In the genomic region with DNA sequence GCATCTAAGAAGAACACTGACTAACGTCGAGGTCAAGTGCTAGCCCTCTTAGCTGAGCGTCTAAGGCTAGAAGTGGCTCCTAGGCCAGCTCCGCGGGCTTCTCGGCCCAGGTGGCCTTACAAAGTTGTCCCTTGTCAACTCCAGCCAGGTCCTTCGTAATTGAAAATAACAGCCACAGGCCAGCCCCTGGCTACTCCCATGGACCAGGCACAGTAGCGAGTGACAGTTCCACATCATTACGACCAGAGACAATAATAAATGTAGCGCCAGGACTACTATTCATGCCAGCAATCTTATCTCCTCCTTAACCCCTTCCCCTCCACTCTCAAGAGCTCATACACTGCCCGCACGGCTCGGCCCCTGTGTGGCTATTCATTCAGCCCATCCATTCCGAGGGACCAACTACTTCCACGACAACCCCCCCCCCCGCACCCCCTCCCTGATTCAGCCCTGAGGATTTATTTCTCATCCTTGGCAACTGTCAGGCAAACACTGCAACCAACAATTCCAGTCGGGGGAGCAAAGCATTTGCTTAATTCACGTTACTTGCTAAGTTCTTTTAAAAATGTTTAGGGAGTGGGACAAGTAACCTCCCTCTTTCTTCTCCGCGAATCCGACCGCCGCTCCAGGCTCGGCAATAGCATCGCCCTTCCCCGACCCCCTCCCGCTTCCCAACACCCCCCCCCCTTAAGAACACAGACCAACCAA, we compare ENCODE assay signal across 8 mouse cellular contexts. TPM values are rescaled to one million over a fixed set of nuclear protein-coding genes. Genes with fewer than 3 reads are reported as not detected.
DNase-seq lines count a peak whose midpoint lies in the region; ATAC-seq lines count a peak whose summit lies in the region.

No protein-coding gene starts in this region.

- peak overlapping the region; percentile 30; the same call in 1 of the 2 replicates for H3K27ac ChIP-seq in heart, embryonic 12.5 days (ENCODE audit: poor library complexity, severe bottlenecking)
- H3K27ac ChIP-seq in kidney, embryonic 16.5 days (ENCODE audit: low read length) = peak overlapping the region; percentile 88
- H3K27ac ChIP-seq in stomach, embryonic 14.5 days (ENCODE audit: low read length) = peak overlapping the region; percentile 90

- peaks cover 3% of the 10 kb centered on the region; the same call in 1 of the 2 replicates for H3K9me3 ChIP-seq in heart, embryonic 12.5 days (replicated peaks)
- H3K9me3 ChIP-seq in kidney, embryonic 16.5 days (ENCODE audit: low read length) = peaks cover 7% of the 10 kb centered on the region; the same call in 1 of the 2 replicates
- H3K9me3 ChIP-seq in stomach, embryonic 14.5 days (ENCODE audit: control insufficient read depth, low read depth, low read length) = no peaks in the 10 kb centered on the region; the same call in 1 of the 2 replicates

- WGBS in heart, embryonic 12.5 days = under 1% methylated on average over 27 of the region's 27 CpGs
- under 1% methylated on average over 27 of the region's 27 CpGs for WGBS in kidney, embryonic 16.5 days
- WGBS in stomach, embryonic 14.5 days = under 1% methylated on average over 27 of the region's 27 CpGs

- H3K36me3 ChIP-seq in heart, embryonic 12.5 days = no peaks in the 10 kb centered on the region
- H3K36me3 ChIP-seq in kidney, embryonic 16.5 days (ENCODE audit: insufficient read depth, low read length) = no peaks in the 10 kb centered on the region
- no peaks in the 10 kb centered on the region for H3K36me3 ChIP-seq in stomach, embryonic 14.5 days (ENCODE audit: control insufficient read depth, insufficient read depth, low read length)

- H3K4me2 ChIP-seq in heart, embryonic 12.5 days = peak overlapping the region; percentile 94
- H3K4me2 ChIP-seq in kidney, embryonic 16.5 days (replicated peaks; ENCODE audit: low read depth, low read length) = peak overlapping the region; percentile 98
- peak overlapping the region; percentile 92 for H3K4me2 ChIP-seq in stomach, embryonic 14.5 days (replicated peaks; ENCODE audit: low read depth, low read length)

- peaks cover 17% of the 10 kb centered on the region for H3K4me1 ChIP-seq in heart, embryonic 12.5 days (replicated peaks)
- H3K4me1 ChIP-seq in kidney, embryonic 16.5 days (ENCODE audit: insufficient read depth, low read length) = peaks cover 25% of the 10 kb centered on the region
- H3K4me1 ChIP-seq in stomach, embryonic 14.5 days (ENCODE audit: control insufficient read depth, insufficient read depth, low read length) = 0 out of 2 replicates have a peak, but pooled peaks cover 4% of the 10 kb centered on the region

- H3K4me3 ChIP-seq in heart, embryonic 12.5 days = peak overlapping the region; percentile 88
- peak overlapping the region; percentile 74 for H3K4me3 ChIP-seq in kidney, embryonic 16.5 days (ENCODE audit: low read length)
- H3K4me3 ChIP-seq in stomach, embryonic 14.5 days (ENCODE audit: low read depth, low read length) = peak overlapping the region; percentile 61

- H3K9ac ChIP-seq in heart, embryonic 12.5 days = peak overlapping the region; percentile 80
- H3K9ac ChIP-seq in kidney, embryonic 16.5 days (replicated peaks; ENCODE audit: low read length) = peak overlapping the region; percentile 76
- peak overlapping the region; percentile 63 for H3K9ac ChIP-seq in stomach, embryonic 14.5 days (replicated peaks; ENCODE audit: low read depth, low read length)

- 0 out of 2 replicates have a peak, but pooled peaks cover 3% of the 10 kb centered on the region for H3K27me3 ChIP-seq in heart, embryonic 12.5 days (replicated peaks)
- H3K27me3 ChIP-seq in kidney, embryonic 16.5 days (ENCODE audit: insufficient read depth, low read length) = no peaks in the 10 kb centered on the region
- no peaks in the 10 kb centered on the region for H3K27me3 ChIP-seq in stomach, embryonic 14.5 days (ENCODE audit: control insufficient read depth, insufficient read depth, low read length)

- peak; percentile 12 for DNase-seq in right cerebral cortex, adult 18-20 months
- no peak for DNase-seq in right cerebral cortex, postnatal 36 days (ENCODE audit: low spot score in 2 of 2)
- DNase-seq in embryo, embryonic 10.5 days (ENCODE audit: low spot score) = peak; percentile 70
- peak; percentile 22 to 36 for DNase-seq in lung, postnatal 4 days
- DNase-seq in layer of hippocampus, adult 8-10 months (ENCODE audit: low spot score in 2 of 2) = no peak

- ATAC-seq in heart, embryonic 12.5 days (ENCODE audit: insufficient number of reproducible peaks, low FRiP score) = no peak
- ATAC-seq in kidney, embryonic 16.5 days (ENCODE audit: low FRiP score, low TSS enrichment) = no peak
- no peak for ATAC-seq in stomach, embryonic 14.5 days (ENCODE audit: insufficient number of reproducible peaks, insufficient read depth, low FRiP score, low read depth)

RNA-seq across cellular contexts. Expression of a gene that starts 0.9 kb away (rescaled TPM):
- 4.5 and 5.3 TPM in 2 replicates for polyA plus RNA-seq in heart, embryonic 12.5 days (2016; fragmentation: Nextera tagmentation; extraction: Ambion mirVana)
- polyA plus RNA-seq in kidney, embryonic 16.5 days (2015; fragmentation: Nextera tagmentation; extraction: Ambion mirVana) = 9.1 and 13.0 TPM in 2 replicates
- 17.0 and 22.4 TPM in 2 replicates for polyA plus RNA-seq in stomach, embryonic 14.5 days (2014; fragmentation: Nextera tagmentation; extraction: Ambion mirVana)
- 10 to 100 TPM; 38.9 to 52.1 (median 45.3) TPM for total RNA-seq in layer of hippocampus, adult 8-10 months (2022)

Comparison
In these comparisons a context has a peak if more than half of its experiments do, and no peak if none do; other contexts are left out.
1. DNase-seq: peak in right cerebral cortex, adult 18-20 months (single experiment), embryo, embryonic 10.5 days (single experiment) and lung, postnatal 4 days (2 of 2); none in right cerebral cortex, postnatal 36 days (0 of 2) and layer of hippocampus, adult 8-10 months (0 of 2).
2. H3K27ac ChIP-seq: peak in every context shown above with its lines; median percentile 90 in stomach, embryonic 14.5 days; 88 in kidney, embryonic 16.5 days; 30 in heart, embryonic 12.5 days.
3. Peak in every context shown above with its lines, with median percentiles within 50 percentile points of each other: H3K4me2 ChIP-seq, H3K4me3 ChIP-seq and H3K9ac ChIP-seq.